Mouse (Mus musculus): ENCODE results near the gene Rab3c.

- no peak for TF ChIP-seq EP300 (optimal IDR thresholded peaks at IDR 0.05)
- TF ChIP-seq CTCF (IDR thresholded peaks at IDR 0.05; ENCODE audit: low read depth) = no peak
These were observed 167.1 kb downstream of the Rab3c start for GRCm38 (mm10) chr13:110113711-110114110.

Data from stomach, postnatal 0 days (tissue).